Mouse (Mus musculus) frontal cortex, adult 2 months (tissue): ENCODE measurements at regions not wholly inside any gene's neighbourhood (a gene's known extent, or its start where the extent isn't known, plus 50 kb on each side); places are given as distances from the start of the nearest gene placed in this dataset.
"Not testable (repeated sequence)": the region's sequence is repeated elsewhere in the genome, so short reads cannot be mapped to it uniquely, and the experiment has no call there.

ENCODE experiments used
- DNase-seq, 2 experiments: peaks; one replicate each; pipeline ENCODE4 v3.0.0; 2022; ENCODE audit warnings: low spot score in 1 of 2; ENCODE audit errors: extremely low spot score in 1 of 2

DNA sequence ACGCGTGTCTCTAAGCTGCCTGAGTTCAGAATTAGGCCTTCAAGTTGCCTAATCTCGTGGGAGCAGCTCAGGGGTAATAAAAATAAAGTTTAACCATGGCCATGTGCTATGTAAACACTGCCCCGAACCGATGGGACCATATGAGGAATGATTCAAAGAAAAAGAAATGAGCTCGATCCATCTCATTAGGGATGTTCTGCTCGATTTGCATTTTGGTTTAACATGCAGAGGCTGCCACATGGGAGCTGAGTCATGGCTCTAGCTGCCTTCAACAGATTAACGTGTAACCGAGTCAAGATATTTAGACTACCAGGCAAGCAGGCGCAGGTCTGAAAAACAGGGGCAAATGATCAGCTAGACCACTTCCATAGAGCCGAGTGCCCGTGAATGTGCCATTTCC lies 323.8 kb upstream of the Tmpo start:
- DNase-seq = peak in 1 of 2 experiments; percentile 30

DNA sequence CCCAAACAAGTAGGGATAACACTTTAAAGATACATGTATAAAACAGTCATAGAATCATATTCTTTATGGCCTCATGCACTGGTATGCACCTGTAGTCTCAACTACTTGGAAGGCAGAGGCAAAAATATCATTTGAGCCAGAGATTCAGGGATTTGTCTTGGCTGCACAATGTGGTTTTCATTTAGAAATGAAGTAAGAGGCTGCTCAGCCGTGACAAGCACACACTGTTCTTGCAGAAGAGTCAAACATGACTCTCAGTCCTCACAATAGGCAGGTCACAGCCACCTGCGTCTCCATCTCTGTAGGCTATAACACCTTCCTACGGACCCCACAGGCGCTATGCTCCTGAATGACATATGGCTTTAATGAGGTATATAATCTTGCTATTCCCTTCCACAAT lies 317.4 kb upstream of the Tmpo start:
- DNase-seq = no peak

- DNase-seq = no peak
Observed at GRCm38 (mm10) chr10:91464691-91465090, 283.6 kb upstream of the Tmpo start.

GRCm38 (mm10) chr10:91447974-91448703 lies 267.0 kb upstream of the Tmpo start:
- DNase-seq = no peak

- DNase-seq = no peak
Observed at GRCm38 (mm10) chr10:91443321-91443720, 262.2 kb upstream of the Tmpo start.

- no peak for DNase-seq
Observed at GRCm38 (mm10) chr10:91440051-91440450, 258.9 kb upstream of the Tmpo start.

- DNase-seq = no peak
Observed at GRCm38 (mm10) chr10:91437917-91438316, 256.8 kb upstream of the Tmpo start.

GRCm38 (mm10) chr10:91436091-91436569 lies 255.0 kb upstream of the Tmpo start:
- no peak for DNase-seq

- peak in 1 of 2 experiments; percentile 33 for DNase-seq
Observed at GRCm38 (mm10) chr10:91430281-91430680, 249.2 kb upstream of the Tmpo start.

DNA sequence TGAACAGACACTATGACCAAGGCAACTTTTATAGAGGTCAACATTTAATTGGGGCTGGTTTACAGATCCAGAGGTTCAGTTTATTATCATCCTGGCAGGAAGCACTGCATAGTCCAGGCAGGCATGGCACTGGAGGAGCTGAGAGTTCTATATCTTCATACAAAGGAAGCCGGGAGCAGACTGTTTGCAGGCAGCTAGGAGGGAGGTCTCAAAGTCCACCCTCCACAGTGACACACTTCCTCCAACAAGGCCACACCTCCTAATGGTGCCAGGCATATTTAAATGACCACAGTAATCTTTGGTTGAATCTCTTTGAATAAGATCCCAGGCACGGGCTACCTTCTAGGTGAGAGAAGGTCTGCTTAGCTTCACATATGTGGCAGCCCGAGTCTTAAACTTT lies 245.5 kb upstream of the Tmpo start:
- no peak for DNase-seq

GRCm38 (mm10) chr10:91425625-91426385 lies 244.7 kb upstream of the Tmpo start:
- not testable (repeated sequence) for DNase-seq

- DNase-seq = no peak
Observed at GRCm38 (mm10) chr10:91424786-91425185, 243.7 kb upstream of the Tmpo start.

- DNase-seq = peak in 1 of 2 experiments; percentile 5
Observed at GRCm38 (mm10) chr10:91387255-91387654, 206.1 kb upstream of the Tmpo start.

- DNase-seq = peak in 1 of 2 experiments; percentile 25
Observed at GRCm38 (mm10) chr10:91384372-91384771, 203.3 kb upstream of the Tmpo start.

GRCm38 (mm10) chr10:91376683-91377082 lies 195.6 kb upstream of the Tmpo start:
- DNase-seq = no peak

- DNase-seq = no peak
Observed at GRCm38 (mm10) chr10:91367488-91367887, 186.4 kb upstream of the Tmpo start.

- DNase-seq = no peak
Observed at GRCm38 (mm10) chr10:91362587-91362986, 181.5 kb upstream of the Tmpo start.

DNA sequence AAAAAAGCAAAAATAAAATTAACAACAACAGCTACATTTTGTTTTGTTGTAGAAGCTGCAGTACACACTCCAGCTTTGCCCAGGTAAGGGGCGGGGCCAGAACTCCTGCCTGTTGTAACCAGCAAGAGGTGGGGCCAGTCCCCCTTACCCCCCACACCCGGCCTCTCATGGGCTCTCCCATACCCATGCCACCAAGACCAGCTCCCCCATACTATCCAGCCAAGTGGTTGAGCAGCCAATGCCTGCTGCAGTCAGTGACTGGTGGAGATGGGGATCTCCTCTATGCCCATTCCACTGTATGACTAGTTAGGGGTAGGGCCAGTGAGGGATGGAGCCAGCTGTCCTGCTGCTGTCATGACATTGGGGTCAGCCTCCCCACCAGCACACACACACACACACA lies 180.5 kb upstream of the Tmpo start:
- no peak for DNase-seq

- no peak for DNase-seq
Observed at GRCm38 (mm10) chr10:91345465-91345864, 164.3 kb upstream of the Tmpo start.

GRCm38 (mm10) chr10:91342083-91342482 lies 161.0 kb upstream of the Tmpo start:
- no peak for DNase-seq

GRCm38 (mm10) chr10:91339361-91339760 lies 158.2 kb upstream of the Tmpo start:
- DNase-seq = no peak
